Mouse (Mus musculus): ENCODE results near the gene Map6.
A peak's percentile ranks its signal among the peaks of the same experiment; 100 is the strongest.

GRCm38 (mm10) chr7:99360803-99361414 is 93.7 kb downstream of the Map6 start:
- peak; percentile 13; the same call in 1 of the 2 replicates for TF ChIP-seq CTCF (IDR thresholded peaks at IDR 0.05; ENCODE audit: low read depth)
- TF ChIP-seq EP300 (optimal IDR thresholded peaks at IDR 0.05): no peak
